Mouse (Mus musculus) regulatory T cell (primary cell): ENCODE data around the gene Tsacc.
"Not testable (repeated sequence)": the region's sequence is repeated elsewhere in the genome, so short reads cannot be mapped to it uniquely, and the experiment has no call there.

Experiments
- in situ Hi-C: fragments of 300-600 bp; cut with MboI, MseI; formaldehyde crosslinking; loops from one replicate; pipeline ENCODE4 v1.15.1; 2025; ENCODE audit warnings: high pct_unique_total_duplicates

Gene Tsacc

GRCm38 (mm10) chr3:88284815-88285564 lies 11.8 kb downstream of the Tsacc start:
- in situ Hi-C loops: not testable (repeated sequence)

- in situ Hi-C loops: not testable (repeated sequence)
Observed at GRCm38 (mm10) chr3:88281141-88281916, 15.5 kb downstream of the Tsacc start.

GRCm38 (mm10) chr3:88280035-88280434 lies 16.8 kb downstream of the Tsacc start:
- in situ Hi-C loops: no loop called here

- in situ Hi-C loops: no loop called here
Observed at GRCm38 (mm10) chr3:88276529-88277143, 20.2 kb downstream of the Tsacc start.

GRCm38 (mm10) chr3:88276121-88276520 lies 20.7 kb downstream of the Tsacc start:
- in situ Hi-C loops: no loop called here

- in situ Hi-C loops: no loop called here
Observed at GRCm38 (mm10) chr3:88274002-88274401, 22.8 kb downstream of the Tsacc start.

- in situ Hi-C loops: no loop called here
Observed at GRCm38 (mm10) chr3:88271859-88272258, 24.9 kb downstream of the Tsacc start.

GRCm38 (mm10) chr3:88271298-88271697 lies 25.5 kb downstream of the Tsacc start:
- in situ Hi-C loops: not testable (repeated sequence)

- in situ Hi-C loops: no loop called here
Observed at GRCm38 (mm10) chr3:88268991-88269390, 27.8 kb downstream of the Tsacc start.

GRCm38 (mm10) chr3:88268014-88268413 lies 28.8 kb downstream of the Tsacc start:
- in situ Hi-C loops: not testable (repeated sequence)

- in situ Hi-C loops: no loop called here
Observed at GRCm38 (mm10) chr3:88262346-88262745, 34.5 kb downstream of the Tsacc start.

- in situ Hi-C loops: no loop called here
Observed at GRCm38 (mm10) chr3:88256382-88256781, 40.4 kb downstream of the Tsacc start.

GRCm38 (mm10) chr3:88255950-88256349 lies 40.8 kb downstream of the Tsacc start:
- in situ Hi-C loops: no loop called here

- in situ Hi-C loops: no loop called here
Observed at GRCm38 (mm10) chr3:88254268-88254926, 42.4 kb downstream of the Tsacc start, which contains the start of gene Rhbg. Gene Rhbg, minus strand, starts transcription at chr3:88254709.

GRCm38 (mm10) chr3:88252739-88253138 lies 44.1 kb downstream of the Tsacc start:
- in situ Hi-C loops: no loop called here

- in situ Hi-C loops: no loop called here
Observed at GRCm38 (mm10) chr3:88248406-88248805, 48.4 kb downstream of the Tsacc start.

- in situ Hi-C loops: no loop called here
Observed at GRCm38 (mm10) chr3:88247666-88248065, 49.1 kb downstream of the Tsacc start.

- in situ Hi-C loops: no loop called here
Observed at GRCm38 (mm10) chr3:88245811-88246210, 51.0 kb downstream of the Tsacc start.

GRCm38 (mm10) chr3:88244071-88244470 lies 52.7 kb downstream of the Tsacc start:
- in situ Hi-C loops: loop anchor here (5.0 kb wide), 1 partner anchor 52 kb away; no protein-coding TSS in a partner anchor

GRCm38 (mm10) chr3:88242531-88242930 lies 54.3 kb downstream of the Tsacc start:
- in situ Hi-C loops: loop anchor here (5.0 kb wide), 1 partner anchor 50 kb away; no protein-coding TSS in a partner anchor

- in situ Hi-C loops: loop anchor here (5.0 kb wide), 1 partner anchor 49 kb away; no protein-coding TSS in a partner anchor
Observed at GRCm38 (mm10) chr3:88241045-88241786, 55.6 kb downstream of the Tsacc start.
